Mouse (Mus musculus) heart, embryonic 12.5 days (tissue): Measurements from ENCODE around the gene Prdm4. TPM values are rescaled to one million over a fixed set of nuclear protein-coding genes. Genes with fewer than 3 reads are reported as not detected.

Experiments used
- ATAC-seq: fragments of 200-750 bp; cut with Nextera tagmentation; 2 replicates; pipeline ENCODE4 v1.8.0; 2017; ENCODE audit warnings: moderate TSS enrichment, moderate library complexity; ENCODE audit not compliant: insufficient number of reproducible peaks, low FRiP score
- H3K27ac ChIP-seq: fragments of 300-500 bp; sonication (generic); 2 replicates; pipeline ENCODE4 v1.5.1; 2016; ENCODE audit warnings: mild to moderate bottlenecking, moderate library complexity; ENCODE audit not compliant: poor library complexity, severe bottlenecking
- H3K27me3 ChIP-seq: fragments of 300-500 bp; sonication (generic); replicated peaks from 2 replicates; pipeline ENCODE4 v1.6.1; 2016; ENCODE audit warnings: mild to moderate bottlenecking, moderate library complexity
- H3K36me3 ChIP-seq: fragments of 300-500 bp; sonication (generic); 2 replicates; pipeline ENCODE4 v1.6.1; 2016; ENCODE audit warnings: mild to moderate bottlenecking, moderate library complexity
- H3K4me1 ChIP-seq: fragments of 300-500 bp; sonication (generic); replicated peaks from 2 replicates; pipeline ENCODE4 v1.6.1; 2016; ENCODE audit warnings: mild to moderate bottlenecking
- H3K4me2 ChIP-seq: fragments of 300-500 bp; sonication (generic); 2 replicates; pipeline ENCODE4 v1.6.1; 2016; ENCODE audit warnings: mild to moderate bottlenecking, moderate library complexity
- H3K4me3 ChIP-seq: fragments of 300-500 bp; sonication (generic); 2 replicates; pipeline ENCODE4 v1.5.1; 2016; ENCODE audit warnings: mild to moderate bottlenecking
- H3K9ac ChIP-seq: fragments of 300-500 bp; sonication (generic); 2 replicates; pipeline ENCODE4 v1.6.1; 2016; ENCODE audit warnings: mild to moderate bottlenecking, moderate library complexity
- H3K9me3 ChIP-seq: fragments of 300-500 bp; sonication (generic); replicated peaks from 2 replicates; pipeline ENCODE4 v1.6.1; 2016; ENCODE audit warnings: mild to moderate bottlenecking, moderate library complexity
- WGBS: fragments of 180-500 bp; shearing (Covaris S2); methylation state at CpG from one replicate; pipeline ENCODE4 v1.1.7; 2016; 5-methylcytosine and 5-hydroxymethylcytosine counted together
- polyA plus RNA-seq: library from polyadenylated mRNA; unstranded; fragments of >200 nt; fragmentation: Nextera tagmentation; extraction: Ambion mirVana; gene quantifications from 2 replicates; pipeline ENCODE4 v1.2.1, GENCODE M21; 2016

Gene Prdm4
- polyA plus RNA-seq = 17.2 and 18.6 TPM in 2 replicates

GRCm38 (mm10) chr10:85916498-85917309 lies at the start of gene Prdm4:
Gene Prdm4 (minus strand): TSS chr10:85917142.
- no peaks in the 10 kb centered on the region for H3K9me3 ChIP-seq
- H3K36me3 ChIP-seq = peaks cover 26% of the 10 kb centered on the region
- H3K9ac ChIP-seq = peak within 1 kb of the TSS; percentile 95
- peak; percentile 99 for ATAC-seq
- peaks cover 14% of the 10 kb centered on the region for H3K4me1 ChIP-seq
- peak within 1 kb of the TSS; percentile 100 for H3K4me3 ChIP-seq
- peak within 1 kb of the TSS; percentile 81 for H3K27ac ChIP-seq
- H3K27me3 ChIP-seq = 0 out of 2 replicates have a peak, but pooled peaks cover 4% of the 10 kb centered on the region
- peak within 1 kb of the TSS; percentile 95 for H3K4me2 ChIP-seq
- under 1% methylated on average over 90 of the region's 90 CpGs for WGBS

- no peak overlapping the region for H3K4me3 ChIP-seq
- H3K27ac ChIP-seq = no peak overlapping the region
- H3K27me3 ChIP-seq = 0 out of 2 replicates have a peak, but pooled peaks cover 10% of the 10 kb centered on the region
- no peaks in the 10 kb centered on the region for H3K9me3 ChIP-seq
- no peak overlapping the region for H3K9ac ChIP-seq
- no peaks in the 10 kb centered on the region for H3K36me3 ChIP-seq
- ATAC-seq = no peak
- 47% methylated on average over 2 of the region's 2 CpGs for WGBS
- peaks cover 4% of the 10 kb centered on the region for H3K4me1 ChIP-seq
- no peak overlapping the region for H3K4me2 ChIP-seq
These were observed 49.5 kb upstream of the Prdm4 start for GRCm38 (mm10) chr10:85966476-85966875.

GRCm38 (mm10) chr10:85964316-85964715 lies 47.4 kb upstream of the Prdm4 start:
- WGBS = 80% methylated on average over 7 of the region's 7 CpGs
- no peak overlapping the region for H3K27ac ChIP-seq
- H3K4me3 ChIP-seq = no peak overlapping the region
- H3K4me2 ChIP-seq = no peak overlapping the region
- 0 out of 2 replicates have a peak, but pooled peaks cover 10% of the 10 kb centered on the region for H3K27me3 ChIP-seq
- no peaks in the 10 kb centered on the region for H3K36me3 ChIP-seq
- no peaks in the 10 kb centered on the region for H3K9me3 ChIP-seq
- no peak overlapping the region for H3K9ac ChIP-seq
- ATAC-seq = no peak
- peaks cover 4% of the 10 kb centered on the region for H3K4me1 ChIP-seq

GRCm38 (mm10) chr10:85962897-85963296 lies 46.0 kb upstream of the Prdm4 start:
- WGBS = 55% methylated on average over 9 of the region's 9 CpGs
- Histone ChIP-seq H3K9ac (no peak overlapping the region), H3K27ac (no peak overlapping the region), H3K4me1 (peaks cover 4% of the 10 kb centered on the region), H3K9me3 (no peaks in the 10 kb centered on the region), H3K36me3 (no peaks in the 10 kb centered on the region), H3K4me2 (no peak overlapping the region), H3K27me3 (0 out of 2 replicates have a peak, but pooled peaks cover 5% of the 10 kb centered on the region), H3K4me3 (no peak overlapping the region)
- no peak for ATAC-seq

GRCm38 (mm10) chr10:85957464-85957950 lies 40.6 kb upstream of the Prdm4 start, which contains the start of gene Rtcb:
Gene Rtcb (minus strand): TSS chr10:85957823.
- ATAC-seq = peak; percentile 89
- H3K4me3 ChIP-seq = peak within 1 kb of the TSS; percentile 82
- peaks cover 24% of the 10 kb centered on the region for H3K36me3 ChIP-seq
- H3K9me3 ChIP-seq = no peaks in the 10 kb centered on the region
- WGBS = under 1% methylated on average over 38 of the region's 38 CpGs
- H3K27ac ChIP-seq = peak within 1 kb of the TSS; percentile 67
- H3K27me3 ChIP-seq = no peaks in the 10 kb centered on the region
- peaks cover 11% of the 10 kb centered on the region for H3K4me1 ChIP-seq
- peak within 1 kb of the TSS; percentile 94 for H3K9ac ChIP-seq
- H3K4me2 ChIP-seq = peak within 1 kb of the TSS; percentile 81

GRCm38 (mm10) chr10:85956871-85957419 lies 40.0 kb upstream of the Prdm4 start:
- WGBS = 4% methylated on average over 20 of the region's 20 CpGs
- Histone ChIP-seq H3K27ac (peak overlapping the region; percentile 67; the same call in 1 of the 2 replicates), H3K36me3 (peaks cover 30% of the 10 kb centered on the region), H3K9ac (peak overlapping the region; percentile 94), H3K9me3 (no peaks in the 10 kb centered on the region), H3K27me3 (no peaks in the 10 kb centered on the region), H3K4me2 (peak overlapping the region; percentile 81), H3K4me3 (peak overlapping the region; percentile 82), H3K4me1 (peaks cover 11% of the 10 kb centered on the region)
- no peak for ATAC-seq

GRCm38 (mm10) chr10:85954429-85954828 lies 37.5 kb upstream of the Prdm4 start:
- no peak for ATAC-seq
- Histone ChIP-seq H3K4me3 (no peak overlapping the region), H3K27me3 (no peaks in the 10 kb centered on the region), H3K27ac (no peak overlapping the region), H3K36me3 (peaks cover 51% of the 10 kb centered on the region), H3K9ac (no peak overlapping the region), H3K4me2 (no peak overlapping the region), H3K4me1 (peaks cover 11% of the 10 kb centered on the region), H3K9me3 (no peaks in the 10 kb centered on the region)
- WGBS = 85% methylated on average over 2 of the region's 2 CpGs

- Histone ChIP-seq H3K27me3 (no peaks in the 10 kb centered on the region), H3K36me3 (peaks cover 60% of the 10 kb centered on the region), H3K4me3 (no peak overlapping the region), H3K27ac (no peak overlapping the region), H3K9me3 (no peaks in the 10 kb centered on the region), H3K9ac (no peak overlapping the region), H3K4me2 (no peak overlapping the region), H3K4me1 (peaks cover 11% of the 10 kb centered on the region)
- 78% methylated on average over 3 of the region's 3 CpGs for WGBS
- ATAC-seq = no peak
These were observed 36.5 kb upstream of the Prdm4 start for GRCm38 (mm10) chr10:85953401-85953800.

GRCm38 (mm10) chr10:85951765-85952443 lies 35.0 kb upstream of the Prdm4 start:
- Histone ChIP-seq H3K4me2 (no peak overlapping the region), H3K9me3 (no peaks in the 10 kb centered on the region), H3K27me3 (no peaks in the 10 kb centered on the region), H3K4me1 (peaks cover 11% of the 10 kb centered on the region), H3K9ac (no peak overlapping the region), H3K27ac (no peak overlapping the region), H3K36me3 (peaks cover 67% of the 10 kb centered on the region), H3K4me3 (no peak overlapping the region)
- WGBS = 93% methylated on average over 6 of the region's 6 CpGs
- ATAC-seq = no peak

- H3K4me3 ChIP-seq = no peak overlapping the region
- no peak overlapping the region for H3K4me2 ChIP-seq
- H3K27ac ChIP-seq = no peak overlapping the region
- H3K9ac ChIP-seq = no peak overlapping the region
- H3K4me1 ChIP-seq = no peaks in the 10 kb centered on the region; the same call in 1 of the 2 replicates
- H3K27me3 ChIP-seq = no peaks in the 10 kb centered on the region
- WGBS = 94% methylated on average over 8 of the region's 8 CpGs
- H3K9me3 ChIP-seq = no peaks in the 10 kb centered on the region
- peaks cover 82% of the 10 kb centered on the region for H3K36me3 ChIP-seq
- no peak for ATAC-seq
These were observed 31.7 kb upstream of the Prdm4 start for GRCm38 (mm10) chr10:85948483-85949196.
